14 mouse cellular contexts compared by ENCODE assay signal in genomic region chr6:92469456-92469855, GRCm38 (mm10).
DNase-seq lines count a peak whose midpoint lies in the region; ATAC-seq and TF ChIP-seq lines count a peak whose summit lies in the region.
"Had no signal": no experiment of that assay in that cellular context is flagged by ENCODE, and none has a peak within 500 bp of the region (broad histone marks: within the 10 kb centered on the region; RNA-seq: fewer than 3 reads in every experiment).

No protein-coding gene starts in this region.

- H3K9ac ChIP-seq in heart, embryonic 14.5 days (ENCODE audit: low read length) = no peak overlapping the region
- H3K9ac ChIP-seq in kidney, postnatal 0 days (ENCODE audit: low read depth, low read length) = no peak overlapping the region
- H3K9ac ChIP-seq in intestine, embryonic 15.5 days = no peak overlapping the region
- no peak overlapping the region for H3K9ac ChIP-seq in liver, embryonic 11.5 days (ENCODE audit: low read depth, low read length)
- H3K9ac ChIP-seq: liver, postnatal 0 days had no signal

- DNase-seq in heart, postnatal 25 days (ENCODE audit: low spot score) = no peak
- DNase-seq in kidney, postnatal 0 days (ENCODE audit: low spot score) = no peak
- DNase-seq in kidney, adult 8-10 months = no peak
- DNase-seq in liver, embryonic 11.5 days (ENCODE audit: low spot score) = no peak
- DNase-seq: adrenal gland, postnatal 10 days; cerebellum, postnatal 10 days; layer of hippocampus, postnatal 36 days; left cerebral cortex, postnatal 4 days; liver, postnatal 0 days; right cerebral cortex, postnatal 14 days; thymus, adult 2 months had no signal

- intact Hi-C loops in heart, postnatal 25 days (cut with DNase I) = no loop called here

- no peak overlapping the region for H3K4me2 ChIP-seq in heart, embryonic 14.5 days (ENCODE audit: low read length)
- H3K4me2 ChIP-seq in kidney, postnatal 0 days (ENCODE audit: low read length) = no peak overlapping the region
- H3K4me2 ChIP-seq in intestine, embryonic 15.5 days (replicated peaks) = no peak overlapping the region
- H3K4me2 ChIP-seq in liver, embryonic 11.5 days = no peak overlapping the region

- 49% methylated on average over 4 of the region's 4 CpGs for WGBS in heart, embryonic 14.5 days
- WGBS in kidney, postnatal 0 days = 72% methylated on average over 4 of the region's 4 CpGs
- WGBS in intestine, embryonic 15.5 days = 59% methylated on average over 4 of the region's 4 CpGs
- WGBS in liver, embryonic 11.5 days = 66% methylated on average over 4 of the region's 4 CpGs

- ATAC-seq in heart, embryonic 14.5 days (ENCODE audit: insufficient number of reproducible peaks, insufficient read depth, low FRiP score, low read depth) = no peak
- peak; percentile 59; the same call in 1 of the 2 replicates for ATAC-seq in kidney, postnatal 0 days (replicated peaks; ENCODE audit: low FRiP score, low read depth)
- ATAC-seq in intestine, embryonic 15.5 days = no peak
- ATAC-seq in liver, embryonic 11.5 days (replicated peaks; ENCODE audit: low FRiP score) = no peak
- ATAC-seq: liver, postnatal 0 days had no signal

- H3K4me3 ChIP-seq in heart, embryonic 14.5 days (ENCODE audit: control insufficient read depth in 1 of 2, insufficient read depth in 1 of 2, low read depth in 1 of 2, low read length in 2 of 2) = no peak overlapping the region
- H3K4me3 ChIP-seq in kidney, postnatal 0 days (replicated peaks; ENCODE audit: low read depth, low read length) = no peak overlapping the region
- H3K4me3 ChIP-seq in brown adipose tissue, adult 24 weeks (ENCODE audit: insufficient read depth, low read depth, low read length) = no peak overlapping the region
- H3K4me3 ChIP-seq in intestine, embryonic 15.5 days (replicated peaks) = no peak overlapping the region
- H3K4me3 ChIP-seq in liver, embryonic 11.5 days (ENCODE audit: low read depth, low read length) = no peak overlapping the region

- no peaks in the 10 kb centered on the region for H3K36me3 ChIP-seq in heart, embryonic 14.5 days (ENCODE audit: control insufficient read depth, insufficient read depth, low read length)
- no peaks in the 10 kb centered on the region for H3K36me3 ChIP-seq in kidney, postnatal 0 days (ENCODE audit: insufficient read depth, low read length)
- no peaks in the 10 kb centered on the region for H3K36me3 ChIP-seq in intestine, embryonic 15.5 days
- no peaks in the 10 kb centered on the region for H3K36me3 ChIP-seq in liver, embryonic 11.5 days (ENCODE audit: control insufficient read depth, insufficient read depth, low read length)

- peak overlapping the region; percentile 64 to 66 for H3K27ac ChIP-seq in heart, embryonic 14.5 days (replicated peaks in 1 of 2; ENCODE audit: control insufficient read depth in 1 of 2, insufficient read depth in 1 of 2, low read depth in 2 of 2, low read length in 2 of 2)
- H3K27ac ChIP-seq in kidney, postnatal 0 days = peak overlapping the region; percentile 71
- H3K27ac ChIP-seq in brown adipose tissue, adult 24 weeks (replicated peaks; ENCODE audit: low read depth, low read length) = 0 out of 2 replicates have a peak overlapping the region, but pooled peaks have one; percentile 11
- peak overlapping the region; percentile 73 for H3K27ac ChIP-seq in intestine, embryonic 15.5 days
- no peak overlapping the region for H3K27ac ChIP-seq in liver, embryonic 11.5 days (ENCODE audit: low read depth, low read length)

- H3K9me3 ChIP-seq in heart, embryonic 14.5 days (ENCODE audit: control insufficient read depth, low read length) = no peaks in the 10 kb centered on the region
- H3K9me3 ChIP-seq in kidney, postnatal 0 days (replicated peaks; ENCODE audit: low read length) = no peaks in the 10 kb centered on the region
- no peaks in the 10 kb centered on the region for H3K9me3 ChIP-seq in intestine, embryonic 15.5 days
- H3K9me3 ChIP-seq in liver, embryonic 11.5 days (ENCODE audit: control insufficient read depth, low read length) = no peaks in the 10 kb centered on the region

- TF ChIP-seq CTCF in kidney, postnatal 0 days (IDR thresholded peaks at IDR 0.05; ENCODE audit: low read depth) = no peak

- no peaks in the 10 kb centered on the region for H3K27me3 ChIP-seq in heart, embryonic 14.5 days (ENCODE audit: control insufficient read depth, insufficient read depth, low read length)
- no peaks in the 10 kb centered on the region for H3K27me3 ChIP-seq in kidney, postnatal 0 days (ENCODE audit: insufficient read depth, low read length)
- no peaks in the 10 kb centered on the region for H3K27me3 ChIP-seq in intestine, embryonic 15.5 days (replicated peaks)
- H3K27me3 ChIP-seq in liver, embryonic 11.5 days (replicated peaks; ENCODE audit: control insufficient read depth, insufficient read depth, low read length) = no peaks in the 10 kb centered on the region

- H3K4me1 ChIP-seq in heart, embryonic 14.5 days (ENCODE audit: control insufficient read depth in 2 of 2, insufficient read depth in 2 of 2, low read length in 2 of 2) = peaks cover 22 to 49% of the 10 kb centered on the region in 2 experiments
- peaks cover 9% of the 10 kb centered on the region for H3K4me1 ChIP-seq in kidney, postnatal 0 days (replicated peaks; ENCODE audit: insufficient read depth, low read length)
- H3K4me1 ChIP-seq in brown adipose tissue, adult 24 weeks (ENCODE audit: control insufficient read depth, insufficient read depth, insufficient read length, low read length) = peaks cover 24% of the 10 kb centered on the region
- peaks cover 24% of the 10 kb centered on the region for H3K4me1 ChIP-seq in intestine, embryonic 15.5 days (replicated peaks)
- peaks cover 12% of the 10 kb centered on the region for H3K4me1 ChIP-seq in liver, embryonic 11.5 days (replicated peaks; ENCODE audit: control insufficient read depth, insufficient read depth, low read length)
